Mouse (Mus musculus): Measurements from ENCODE around the gene 5430402E10Rik. TPM values are rescaled to one million over a fixed set of nuclear protein-coding genes. Genes with fewer than 3 reads are reported as not detected.
"Not testable (repeated sequence)": the region's sequence is repeated elsewhere in the genome, so short reads cannot be mapped to it uniquely, and the experiment has no call there.

The 5430402E10Rik gene
- polyA plus RNA-seq (2015; fragmentation: Nextera tagmentation; extraction: Ambion mirVana): not detected in 2 replicates

DNA sequence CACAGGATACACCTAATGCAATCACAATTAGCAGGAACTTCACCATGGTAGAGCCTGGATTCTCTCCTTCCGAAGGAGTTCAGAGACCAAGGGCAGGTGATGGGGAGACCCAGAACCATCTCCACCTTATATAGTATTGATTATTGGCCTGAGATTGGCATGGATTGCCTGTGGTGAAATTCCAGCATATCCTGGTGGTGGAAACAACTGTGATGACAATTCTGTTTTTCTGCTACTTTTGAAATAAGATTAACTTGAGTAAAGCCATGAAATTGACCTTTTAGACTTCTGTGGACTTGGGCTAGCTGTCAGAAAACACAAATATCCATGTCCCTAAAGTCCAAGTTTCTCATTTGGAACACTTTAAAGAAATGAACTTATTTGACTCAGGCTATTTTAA is at the start of gene 5430402E10Rik:
TSS of gene 5430402E10Rik (minus strand) at position 101 of the 400 bp plus-strand sequence.
- H3K9ac ChIP-seq; ATAC-seq (ENCODE audit: low read depth); H3K4me1 ChIP-seq (replicated peaks); H3K27me3 ChIP-seq; DNase-seq; H3K4me2 ChIP-seq; H3K27ac ChIP-seq; H3K36me3 ChIP-seq; H3K9me3 ChIP-seq (replicated peaks); H3K4me3 ChIP-seq (replicated peaks): not testable (repeated sequence)
- WGBS (ENCODE audit: insufficient replicate concordance): 100% methylated on average over 1 of the region's 1 CpGs

- not testable (repeated sequence) for H3K27me3 ChIP-seq; H3K9me3 ChIP-seq (replicated peaks); H3K4me1 ChIP-seq (replicated peaks); H3K27ac ChIP-seq; H3K9ac ChIP-seq; ATAC-seq (ENCODE audit: low read depth); H3K4me2 ChIP-seq; H3K4me3 ChIP-seq (replicated peaks); DNase-seq; H3K36me3 ChIP-seq
- WGBS (ENCODE audit: insufficient replicate concordance): 35% methylated on average over 2 of the region's 4 CpGs
These were observed 44.8 kb downstream of the 5430402E10Rik start for GRCm38 (mm10) chrX:77880033-77880432.

Other genes with a start within 250 kb of the 5430402E10Rik start
- gene Prkx, start 128.8 kb downstream of the 5430402E10Rik start, polyA plus RNA-seq (2015; fragmentation: Nextera tagmentation; extraction: Ambion mirVana): 2.2 and 2.5 TPM in 2 replicates
- not detected in 2 replicates for gene Pbsn, start 71.4 kb downstream of the 5430402E10Rik start, polyA plus RNA-seq (2015; fragmentation: Nextera tagmentation; extraction: Ambion mirVana)
- not detected in 2 replicates for gene Gm14744, start 60.3 kb downstream of the 5430402E10Rik start, polyA plus RNA-seq (2015; fragmentation: Nextera tagmentation; extraction: Ambion mirVana)
- not detected in 2 replicates for gene Obp1a, start 166.3 kb upstream of the 5430402E10Rik start, polyA plus RNA-seq (2015; fragmentation: Nextera tagmentation; extraction: Ambion mirVana)
- not detected in 2 replicates for gene Gm5938, start 200.4 kb upstream of the 5430402E10Rik start, polyA plus RNA-seq (2015; fragmentation: Nextera tagmentation; extraction: Ambion mirVana)

Data from liver, embryonic 13.5 days (tissue).